Mouse (Mus musculus) embryonic facial prominence, embryonic 15.5 days (tissue): ENCODE measurements around the gene Ppig. TPM values are rescaled to one million over a fixed set of nuclear protein-coding genes. Genes with fewer than 3 reads are reported as not detected.

Experiments used
- polyA plus RNA-seq: library from polyadenylated mRNA; unstranded; fragments of >200 nt; fragmentation: Nextera tagmentation; extraction: Ambion mirVana; gene quantifications from 2 replicates; pipeline ENCODE4 v1.2.1, GENCODE M21; 2015

Gene Ppig
- polyA plus RNA-seq, 1 experiment from 2014 or later: 145 TPM

Other genes starting within 250 kb of the Ppig start
- 0.30 and 0.37 TPM in 2 replicates for gene Lrp2, start 136.5 kb upstream of the Ppig start, polyA plus RNA-seq
- gene Bbs5, start 75.4 kb upstream of the Ppig start, polyA plus RNA-seq: 18.7 and 25.4 TPM in 2 replicates
- gene Klhl41, start 52.4 kb upstream of the Ppig start, polyA plus RNA-seq: 22.4 and 28.7 TPM in 2 replicates
- 10.5 and 11.6 TPM in 2 replicates for gene Fastkd1, start 9.0 kb upstream of the Ppig start, polyA plus RNA-seq
- 3.2 and 4.6 TPM in 2 replicates for gene Ccdc173, start 67.0 kb downstream of the Ppig start, polyA plus RNA-seq
- 24.4 and 25.0 TPM in 2 replicates for gene Phospho2, start 67.1 kb downstream of the Ppig start, polyA plus RNA-seq
- gene Klhl23, start 99.4 kb downstream of the Ppig start, polyA plus RNA-seq: 24.5 and 25.8 TPM in 2 replicates
- 287 and 315 TPM in 2 replicates for gene Ssb, start 139.0 kb downstream of the Ppig start, polyA plus RNA-seq
- 35.8 and 36.6 TPM in 2 replicates for gene Mettl5, start 163.1 kb downstream of the Ppig start, polyA plus RNA-seq
- gene Ubr3, start 174.7 kb downstream of the Ppig start, polyA plus RNA-seq: 11.7 and 15.0 TPM in 2 replicates